Mouse (Mus musculus) ovary, postnatal 14 days (tissue): ENCODE data around the gene Susd6.

Experiments
- DNase-seq: peaks from one replicate; pipeline ENCODE4 v3.0.0; 2022; ENCODE audit warnings: low spot score

Susd6 gene

DNA sequence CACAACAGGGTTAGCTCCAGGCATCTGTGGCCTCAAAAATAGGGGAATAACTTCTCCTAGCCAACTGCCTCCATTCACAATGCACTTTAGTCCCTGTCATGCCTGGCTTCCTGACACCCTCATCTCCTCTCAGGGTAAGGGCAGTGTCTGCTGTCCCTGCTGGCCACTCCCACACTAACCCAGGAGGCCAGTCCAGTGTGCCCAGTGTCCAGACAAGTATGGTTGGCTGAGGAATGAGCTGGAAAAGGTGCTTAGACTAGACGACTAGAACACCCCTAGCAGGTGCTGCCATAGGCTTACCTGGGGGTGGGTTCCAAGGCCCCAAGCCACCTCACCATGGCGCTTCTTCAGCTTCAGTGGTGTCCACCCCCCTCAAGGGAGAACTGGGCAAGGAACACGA lies 88.3 kb downstream of the Susd6 start:
- no peak for DNase-seq

DNA sequence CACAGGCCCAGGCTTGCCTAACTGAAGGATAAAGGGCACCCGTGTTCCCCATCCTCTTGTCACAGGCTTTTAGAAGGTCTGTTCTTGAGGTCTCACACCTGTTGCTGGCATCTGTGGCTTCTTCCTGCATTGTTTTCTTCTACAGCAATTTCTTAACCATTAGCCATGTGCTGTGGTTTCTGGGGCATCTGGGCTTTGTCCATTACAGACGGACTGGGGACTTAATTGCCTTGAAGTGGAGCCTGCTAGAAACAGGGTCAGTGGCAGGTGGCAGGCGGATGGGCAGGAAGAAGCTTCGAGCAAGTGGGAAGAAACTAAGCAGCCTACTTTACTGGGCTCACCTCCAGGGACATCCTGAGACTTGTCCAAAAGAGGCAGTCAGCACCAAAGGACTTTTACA lies 89.0 kb downstream of the Susd6 start:
- no peak for DNase-seq

DNA sequence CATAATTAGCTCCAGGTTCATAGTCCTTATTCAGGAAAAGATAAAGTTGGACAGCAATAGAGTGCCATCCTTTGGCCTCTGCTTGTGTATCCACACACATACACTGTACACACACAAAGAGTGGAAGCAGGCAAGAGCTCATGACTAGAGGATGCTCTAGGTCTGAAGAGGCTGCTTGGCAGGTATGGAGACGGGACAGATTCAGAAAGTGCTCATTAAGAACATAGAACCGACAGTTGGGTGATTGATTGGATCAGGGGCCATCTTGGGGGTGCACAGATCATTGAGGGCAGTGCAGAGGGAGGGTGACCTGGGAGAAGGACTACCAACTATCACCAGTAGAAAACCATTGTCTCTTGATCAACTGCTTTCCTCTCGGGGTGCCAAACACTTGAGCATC lies 90.8 kb downstream of the Susd6 start:
- DNase-seq = no peak

DNA sequence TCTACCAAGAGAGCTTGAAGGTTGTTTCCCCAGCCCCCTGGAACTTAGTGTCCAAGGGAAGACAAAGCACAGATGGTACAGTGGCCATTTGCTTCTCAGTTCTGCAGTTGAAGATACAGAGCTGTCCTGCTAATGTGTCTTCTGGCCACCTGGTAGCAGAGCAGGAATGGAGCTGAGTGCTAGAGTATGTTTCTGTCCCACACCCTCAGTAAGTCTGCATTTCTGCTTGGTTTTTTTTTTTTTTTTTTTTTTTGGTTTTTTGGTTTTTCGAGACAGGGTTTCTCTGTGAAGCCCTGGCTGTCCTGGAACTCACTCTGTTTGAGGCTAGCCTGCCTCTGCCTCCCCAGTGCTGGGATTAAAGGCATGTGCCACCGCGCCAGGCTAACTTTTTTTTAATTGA lies 93.0 kb downstream of the Susd6 start:
- DNase-seq = no peak

- DNase-seq = no peak
Measured at GRCm38 (mm10) chr12:80883881-80884280, 93.6 kb downstream of the Susd6 start.

DNA sequence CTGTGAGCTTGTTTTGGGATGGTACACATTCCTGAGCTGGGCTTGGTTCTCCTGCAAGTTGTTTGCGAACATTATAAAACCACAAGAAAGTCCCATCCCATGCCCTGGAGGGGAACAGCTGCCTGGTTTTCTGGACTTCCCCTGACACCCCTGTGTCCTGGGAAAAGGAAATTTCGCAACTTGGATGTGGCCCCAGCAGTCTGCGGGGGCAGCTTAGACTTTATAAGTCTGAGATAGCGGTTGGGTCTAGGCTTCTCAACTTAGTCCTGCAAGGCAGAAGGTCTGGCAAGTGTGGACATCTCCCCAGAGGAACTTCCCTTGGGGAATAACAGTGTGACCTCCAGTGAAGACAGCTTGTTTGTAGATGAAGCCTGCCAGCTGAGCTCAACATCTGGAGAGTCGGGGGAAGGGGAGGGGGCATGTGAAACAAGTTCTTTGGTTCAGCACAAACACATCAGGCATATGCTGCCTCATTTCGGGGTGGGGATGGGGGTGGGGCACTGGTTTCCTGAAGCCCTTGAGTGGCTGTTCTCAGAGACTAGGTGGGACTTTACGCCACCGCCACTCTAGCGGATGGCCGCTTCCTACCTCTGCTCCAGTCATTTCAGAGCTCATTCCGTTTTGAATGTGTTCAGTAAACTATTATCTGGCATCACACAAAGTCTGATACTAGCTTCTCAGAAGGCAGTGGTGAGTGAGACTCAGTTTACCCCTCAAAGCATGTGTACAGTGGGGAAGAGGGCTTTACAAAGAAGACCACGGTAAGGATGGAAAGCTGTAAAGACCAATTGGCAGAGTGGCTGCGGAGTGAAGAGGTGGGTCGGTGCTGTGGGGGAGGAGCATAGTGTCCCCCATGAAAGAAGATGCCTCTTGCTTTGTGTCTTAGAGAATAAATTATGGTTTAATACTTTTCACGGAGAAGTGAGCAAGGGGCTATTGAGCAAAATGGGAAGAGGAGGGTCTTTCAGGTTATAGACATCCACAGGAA lies 95.3 kb downstream of the Susd6 start:
- DNase-seq = peak; percentile 53

- DNase-seq = no peak
Measured at GRCm38 (mm10) chr12:80887036-80887435, 96.7 kb downstream of the Susd6 start.

- DNase-seq = no peak
Measured at GRCm38 (mm10) chr12:80889331-80889730, 99.0 kb downstream of the Susd6 start.

- no peak for DNase-seq
Measured at GRCm38 (mm10) chr12:80891074-80891473, 100.8 kb downstream of the Susd6 start.

GRCm38 (mm10) chr12:80893720-80894494 lies 103.6 kb downstream of the Susd6 start:
- DNase-seq = no peak

GRCm38 (mm10) chr12:80894973-80895570 lies 104.8 kb downstream of the Susd6 start:
- peak; percentile 56 for DNase-seq

DNA sequence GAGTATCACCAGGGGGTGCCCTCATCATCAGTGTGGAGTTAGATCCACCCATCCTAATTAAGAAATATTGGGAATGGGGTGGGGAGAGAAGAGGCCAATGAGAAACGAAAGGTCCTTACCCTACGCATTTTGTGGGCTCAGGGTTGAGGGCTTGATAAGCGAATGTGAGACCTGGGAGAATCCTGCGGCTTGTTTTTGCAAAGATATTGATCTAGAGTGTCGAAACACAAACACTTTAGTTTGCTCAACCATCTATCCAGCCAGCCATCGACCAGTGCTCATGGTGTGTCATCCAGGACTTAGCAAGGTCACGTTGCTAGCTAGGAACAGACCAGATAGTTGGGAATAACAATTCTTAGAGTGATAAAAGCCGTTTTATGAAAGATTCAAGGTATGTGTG lies 119.3 kb downstream of the Susd6 start:
- no peak for DNase-seq

GRCm38 (mm10) chr12:80917764-80918163 lies 127.5 kb downstream of the Susd6 start:
- DNase-seq = no peak

DNA sequence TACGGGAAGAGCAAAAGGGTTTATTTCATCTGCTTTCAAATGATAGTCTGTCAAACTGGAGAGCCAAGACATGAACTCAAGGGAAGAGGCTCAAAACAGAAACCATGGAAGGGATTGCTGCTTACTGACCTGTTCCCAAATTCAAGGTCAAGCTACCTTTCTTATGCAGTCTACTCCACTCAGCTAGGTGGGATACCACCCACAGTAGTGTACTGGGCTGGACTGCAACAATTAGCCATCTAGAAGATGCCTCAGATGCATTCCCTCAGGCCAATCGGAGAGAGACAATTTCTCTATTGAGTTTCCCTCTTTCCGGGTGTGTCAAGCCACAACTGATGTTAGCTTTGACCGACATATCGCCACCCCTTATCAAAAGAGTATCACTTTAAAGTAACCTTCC lies 131.0 kb downstream of the Susd6 start:
- DNase-seq = no peak

GRCm38 (mm10) chr12:80922869-80923268 lies 132.6 kb downstream of the Susd6 start:
- peak; percentile 30 for DNase-seq

- no peak for DNase-seq
Measured at GRCm38 (mm10) chr12:80923602-80924001, 133.3 kb downstream of the Susd6 start.

GRCm38 (mm10) chr12:80924205-80924604 lies 133.9 kb downstream of the Susd6 start:
- peak; percentile 56 for DNase-seq

- no peak for DNase-seq
Measured at GRCm38 (mm10) chr12:80925919-80926318, 135.6 kb downstream of the Susd6 start.

GRCm38 (mm10) chr12:80926550-80926949 lies 136.2 kb downstream of the Susd6 start:
- DNase-seq = no peak

DNA sequence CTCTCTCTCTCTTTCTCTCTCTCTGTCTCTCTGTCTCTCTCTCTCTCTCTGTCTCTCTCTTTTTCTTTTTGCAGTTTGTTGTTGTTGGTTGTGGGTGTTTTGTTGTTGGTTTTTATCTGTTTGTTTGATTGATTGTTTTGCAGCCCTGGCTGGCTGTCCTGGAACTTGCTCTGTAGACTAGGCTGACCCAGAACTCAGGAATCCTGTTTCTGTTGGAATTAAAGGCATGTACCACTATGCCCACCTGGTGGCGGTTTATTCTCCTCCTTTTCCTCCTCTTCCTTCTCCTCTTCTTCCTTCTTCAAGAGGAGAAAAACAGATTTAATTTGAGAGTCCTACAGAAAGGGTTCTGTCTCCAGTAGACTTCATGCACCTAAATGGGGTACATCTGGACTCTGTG lies 137.2 kb downstream of the Susd6 start:
- no peak for DNase-seq

- no peak for DNase-seq
Measured at GRCm38 (mm10) chr12:80928881-80929280, 138.6 kb downstream of the Susd6 start.

DNA sequence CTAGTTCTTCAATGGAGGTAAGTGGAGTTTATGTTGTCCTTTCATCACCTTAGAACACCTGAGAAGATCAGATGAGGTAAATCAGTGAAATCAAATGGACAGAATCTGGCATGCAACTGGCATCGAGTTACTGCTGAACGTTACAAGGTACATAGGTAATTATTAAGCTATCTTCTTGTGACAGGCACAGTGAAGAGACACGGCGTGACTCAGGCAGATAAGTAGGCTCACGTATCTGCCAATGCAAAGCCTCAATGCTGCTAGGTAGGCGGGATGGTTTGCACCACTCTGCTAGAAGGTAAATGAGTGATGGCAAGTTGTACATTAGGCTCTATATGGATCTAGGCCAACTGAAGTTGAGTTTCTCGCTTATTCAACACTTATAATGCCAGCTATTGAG lies 139.8 kb downstream of the Susd6 start:
- no peak for DNase-seq
